Mouse (Mus musculus) embryonic facial prominence, embryonic 15.5 days (tissue): ENCODE results near the gene Ccser1. TPM values are rescaled to one million over a fixed set of nuclear protein-coding genes. Genes with fewer than 3 reads are reported as not detected.

Experiments used
- ATAC-seq: fragments of 200-750 bp; cut with Nextera tagmentation; 2 replicates; pipeline ENCODE4 v1.8.0; 2017; ENCODE audit warnings: low read depth, moderate TSS enrichment; ENCODE audit not compliant: insufficient number of reproducible peaks, low FRiP score, low TSS enrichment
- H3K27ac ChIP-seq: fragments of 300-500 bp; sonication (generic); replicated peaks from 2 replicates; pipeline ENCODE4 v1.5.1; 2015; ENCODE audit warnings: mild to moderate bottlenecking, inconsistent platforms
- H3K27me3 ChIP-seq: fragments of 300-500 bp; sonication (generic); 2 replicates; pipeline ENCODE4 v1.6.1; 2015; ENCODE audit warnings: inconsistent platforms
- H3K36me3 ChIP-seq: fragments of 300-500 bp; sonication (generic); 2 replicates; pipeline ENCODE4 v1.6.1; 2015; ENCODE audit warnings: mild to moderate bottlenecking, inconsistent platforms
- H3K4me1 ChIP-seq: fragments of 300-500 bp; sonication (generic); 2 replicates; pipeline ENCODE4 v1.6.1; 2015; ENCODE audit warnings: inconsistent platforms
- H3K4me2 ChIP-seq: fragments of 300-500 bp; sonication (generic); replicated peaks from 2 replicates; pipeline ENCODE4 v1.6.1; 2015; ENCODE audit warnings: mild to moderate bottlenecking, inconsistent platforms
- H3K4me3 ChIP-seq: fragments of 300-500 bp; sonication (generic); replicated peaks from 2 replicates; pipeline ENCODE4 v1.5.1; 2015; ENCODE audit warnings: mild to moderate bottlenecking, inconsistent platforms
- H3K9ac ChIP-seq: fragments of 300-500 bp; sonication (generic); 2 replicates; pipeline ENCODE4 v1.6.1; 2015; ENCODE audit warnings: inconsistent platforms
- H3K9me3 ChIP-seq: fragments of 300-500 bp; sonication (generic); replicated peaks from 2 replicates; pipeline ENCODE4 v1.6.1; 2016; ENCODE audit warnings: inconsistent platforms
- WGBS: fragments of 180-500 bp; shearing (Covaris S2); methylation state at CpG from one replicate; pipeline ENCODE4 v1.1.7; 2015; 5-methylcytosine and 5-hydroxymethylcytosine counted together
- polyA plus RNA-seq: library from polyadenylated mRNA; unstranded; fragments of >200 nt; fragmentation: Nextera tagmentation; extraction: Ambion mirVana; gene quantifications from 2 replicates; pipeline ENCODE4 v1.2.1, GENCODE M21; 2015

Ccser1 gene
- polyA plus RNA-seq, 1 experiment from 2014 or later: 7.2 TPM

GRCm38 (mm10) chr6:61347045-61347838, 167.1 kb downstream of the Ccser1 start:
- no peaks in the 10 kb centered on the region for H3K27me3 ChIP-seq
- no peaks in the 10 kb centered on the region for H3K4me1 ChIP-seq
- no peak overlapping the region for H3K9ac ChIP-seq
- H3K9me3 ChIP-seq: no peaks in the 10 kb centered on the region
- WGBS: 81% methylated on average over 5 of the region's 5 CpGs
- no peak overlapping the region for H3K27ac ChIP-seq
- H3K4me2 ChIP-seq: no peak overlapping the region
- H3K4me3 ChIP-seq: no peak overlapping the region
- no peaks in the 10 kb centered on the region for H3K36me3 ChIP-seq
- no peak for ATAC-seq

GRCm38 (mm10) chr6:61363722-61364121, 183.6 kb downstream of the Ccser1 start:
- Histone ChIP-seq H3K9me3 (no peaks in the 10 kb centered on the region), H3K27me3 (no peaks in the 10 kb centered on the region), H3K9ac (no peak overlapping the region), H3K4me2 (no peak overlapping the region), H3K4me1 (no peaks in the 10 kb centered on the region), H3K36me3 (no peaks in the 10 kb centered on the region), H3K4me3 (no peak overlapping the region), H3K27ac (no peak overlapping the region)
- no peak for ATAC-seq
- WGBS: 82% methylated on average over 5 of the region's 5 CpGs

GRCm38 (mm10) chr6:61382526-61382925, 202.4 kb downstream of the Ccser1 start:
- no peak overlapping the region for H3K4me3 ChIP-seq
- WGBS: 18% methylated on average over 3 of the region's 3 CpGs
- H3K27me3 ChIP-seq: no peaks in the 10 kb centered on the region
- H3K9ac ChIP-seq: no peak overlapping the region
- H3K9me3 ChIP-seq: no peaks in the 10 kb centered on the region
- H3K27ac ChIP-seq: no peak overlapping the region
- no peak for ATAC-seq
- no peaks in the 10 kb centered on the region for H3K36me3 ChIP-seq
- H3K4me2 ChIP-seq: no peak overlapping the region
- H3K4me1 ChIP-seq: no peaks in the 10 kb centered on the region

GRCm38 (mm10) chr6:61382991-61383390, 202.9 kb downstream of the Ccser1 start:
- H3K4me2 ChIP-seq: no peak overlapping the region
- no peaks in the 10 kb centered on the region for H3K36me3 ChIP-seq
- 35% methylated on average over 3 of the region's 3 CpGs for WGBS
- no peak overlapping the region for H3K27ac ChIP-seq
- no peak overlapping the region for H3K9ac ChIP-seq
- no peaks in the 10 kb centered on the region for H3K27me3 ChIP-seq
- no peak for ATAC-seq
- H3K4me3 ChIP-seq: no peak overlapping the region
- H3K4me1 ChIP-seq: no peaks in the 10 kb centered on the region
- no peaks in the 10 kb centered on the region for H3K9me3 ChIP-seq

GRCm38 (mm10) chr6:61387046-61387445, 206.9 kb downstream of the Ccser1 start:
- H3K4me1 ChIP-seq: no peaks in the 10 kb centered on the region
- H3K27me3 ChIP-seq: no peaks in the 10 kb centered on the region
- H3K36me3 ChIP-seq: no peaks in the 10 kb centered on the region
- H3K4me2 ChIP-seq: no peak overlapping the region
- H3K4me3 ChIP-seq: no peak overlapping the region
- no peaks in the 10 kb centered on the region for H3K9me3 ChIP-seq
- no peak overlapping the region for H3K9ac ChIP-seq
- ATAC-seq: no peak
- no peak overlapping the region for H3K27ac ChIP-seq
- 73% methylated on average over 1 of the region's 1 CpGs for WGBS

- Histone ChIP-seq H3K4me2 (no peak overlapping the region), H3K4me1 (peaks cover 4% of the 10 kb centered on the region; the same call in 1 of the 2 replicates), H3K27me3 (no peaks in the 10 kb centered on the region), H3K27ac (no peak overlapping the region), H3K9ac (no peak overlapping the region), H3K9me3 (no peaks in the 10 kb centered on the region), H3K36me3 (no peaks in the 10 kb centered on the region), H3K4me3 (no peak overlapping the region)
- no peak for ATAC-seq
- 80% methylated on average over 2 of the region's 2 CpGs for WGBS
Measured at GRCm38 (mm10) chr6:61427490-61427889, 247.4 kb downstream of the Ccser1 start.

GRCm38 (mm10) chr6:61430881-61431725, 251.0 kb downstream of the Ccser1 start:
- peaks cover 4% of the 10 kb centered on the region; the same call in 1 of the 2 replicates for H3K4me1 ChIP-seq
- no peaks in the 10 kb centered on the region for H3K27me3 ChIP-seq
- 21% methylated on average over 5 of the region's 5 CpGs for WGBS
- ATAC-seq: no peak
- H3K4me2 ChIP-seq: no peak overlapping the region
- H3K27ac ChIP-seq: peak overlapping the region; percentile 25; the same call in 1 of the 2 replicates
- no peak overlapping the region for H3K4me3 ChIP-seq
- no peak overlapping the region for H3K9ac ChIP-seq
- no peaks in the 10 kb centered on the region for H3K36me3 ChIP-seq
- H3K9me3 ChIP-seq: no peaks in the 10 kb centered on the region

- no peak overlapping the region for H3K9ac ChIP-seq
- ATAC-seq: no peak
- no peak overlapping the region for H3K4me3 ChIP-seq
- peaks cover 4% of the 10 kb centered on the region; the same call in 1 of the 2 replicates for H3K4me1 ChIP-seq
- no peaks in the 10 kb centered on the region for H3K36me3 ChIP-seq
- H3K9me3 ChIP-seq: no peaks in the 10 kb centered on the region
- H3K4me2 ChIP-seq: no peak overlapping the region
- WGBS: 56% methylated on average over 2 of the region's 2 CpGs
- 0 out of 2 replicates have a peak overlapping the region, but pooled peaks have one; percentile 25 for H3K27ac ChIP-seq
- H3K27me3 ChIP-seq: no peaks in the 10 kb centered on the region
Measured at GRCm38 (mm10) chr6:61431726-61431984, 251.5 kb downstream of the Ccser1 start.

- 0 out of 2 replicates have a peak overlapping the region, but pooled peaks have one; percentile 25 for H3K27ac ChIP-seq
- H3K27me3 ChIP-seq: no peaks in the 10 kb centered on the region
- H3K4me3 ChIP-seq: no peak overlapping the region
- no peaks in the 10 kb centered on the region for H3K36me3 ChIP-seq
- no peak overlapping the region for H3K9ac ChIP-seq
- 41% methylated on average over 3 of the region's 3 CpGs for WGBS
- no peaks in the 10 kb centered on the region for H3K9me3 ChIP-seq
- no peak overlapping the region for H3K4me2 ChIP-seq
- H3K4me1 ChIP-seq: peaks cover 4% of the 10 kb centered on the region; the same call in 1 of the 2 replicates
- no peak for ATAC-seq
Measured at GRCm38 (mm10) chr6:61432167-61432566, 252.0 kb downstream of the Ccser1 start.

GRCm38 (mm10) chr6:61432703-61433102, 252.6 kb downstream of the Ccser1 start:
- no peak for ATAC-seq
- 61% methylated on average over 3 of the region's 3 CpGs for WGBS
- Histone ChIP-seq H3K27me3 (no peaks in the 10 kb centered on the region), H3K4me2 (no peak overlapping the region), H3K9ac (no peak overlapping the region), H3K4me3 (no peak overlapping the region), H3K27ac (no peak overlapping the region), H3K9me3 (no peaks in the 10 kb centered on the region), H3K36me3 (no peaks in the 10 kb centered on the region), H3K4me1 (peaks cover 4% of the 10 kb centered on the region; the same call in 1 of the 2 replicates)

GRCm38 (mm10) chr6:61438165-61438564, 258.0 kb downstream of the Ccser1 start:
- H3K36me3 ChIP-seq: no peaks in the 10 kb centered on the region
- no peaks in the 10 kb centered on the region for H3K27me3 ChIP-seq
- no peaks in the 10 kb centered on the region for H3K4me1 ChIP-seq
- H3K4me2 ChIP-seq: no peak overlapping the region
- H3K9me3 ChIP-seq: no peaks in the 10 kb centered on the region
- H3K9ac ChIP-seq: no peak overlapping the region
- H3K27ac ChIP-seq: no peak overlapping the region
- no peak for ATAC-seq
- no peak overlapping the region for H3K4me3 ChIP-seq
